Mouse (Mus musculus) liver, postnatal 0 days (tissue): Measurements from ENCODE around the gene Olfr598.

ENCODE experiments used
- CTCF ChIP-seq: sonication (generic); IDR thresholded peaks from 2 replicates; pipeline ENCODE4 v1.5.1; 2016; ENCODE audit warnings: antibody characterized with exemption, low read depth
- EP300 ChIP-seq: IDR thresholded peaks from 2 replicates; pipeline ENCODE4 v1.6.1; 2016; ENCODE audit warnings: antibody characterized with exemption, low read depth, mild to moderate bottlenecking

DNA sequence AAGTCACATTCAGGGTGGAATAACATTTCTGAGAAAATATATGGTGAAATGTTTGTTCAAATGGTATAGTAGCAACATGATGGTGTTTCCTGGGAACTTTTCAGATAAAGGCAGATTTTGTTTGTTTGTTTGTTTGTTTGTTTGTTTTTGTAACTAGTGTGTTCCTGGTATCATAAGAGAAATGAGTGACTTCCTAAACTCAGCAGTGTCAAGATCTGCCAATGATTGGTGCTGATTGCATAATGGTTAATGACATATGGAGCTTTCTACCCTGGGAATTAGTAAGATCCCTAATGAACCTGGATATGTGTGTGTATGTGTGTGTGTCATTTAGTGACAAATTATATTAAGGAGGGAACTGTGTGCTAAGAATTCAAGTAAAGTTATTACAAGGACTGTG lies at the start of gene Olfr598:
- no peak for TF ChIP-seq EP300
- TF ChIP-seq CTCF: no peak
